Mouse (Mus musculus) cortical plate, adult 2 months (tissue): ENCODE data around the gene Tmem108. TPM values are rescaled to one million over a fixed set of nuclear protein-coding genes. Genes with fewer than 3 reads are reported as not detected.

Experiments
- H3K27ac ChIP-seq: fragments of 200-500 bp; 2 replicates; pipeline ENCODE4 v1.5.1; 2012; ENCODE audit warnings: low read length, control low read depth, inconsistent platforms; ENCODE audit not compliant: insufficient read depth
- H3K4me1 ChIP-seq: fragments of 200-500 bp; 2 replicates; pipeline ENCODE4 v1.6.1; 2011; ENCODE audit warnings: low read length; ENCODE audit not compliant: control insufficient read depth, insufficient read depth
- H3K4me3 ChIP-seq: fragments of 200-500 bp; 2 replicates; pipeline ENCODE4 v1.5.1; 2011; ENCODE audit warnings: mild to moderate bottlenecking, low read length, control low read depth; ENCODE audit not compliant: insufficient read depth
- CTCF ChIP-seq: fragments of 200-500 bp; IDR thresholded peaks from 2 replicates; pipeline ENCODE4 v1.5.1; 2011; ENCODE audit warnings: mild to moderate bottlenecking, control low read depth, low read length; ENCODE audit not compliant: insufficient read depth; ENCODE audit errors: extremely low read depth
- POLR2A ChIP-seq: fragments of 200-500 bp; IDR thresholded peaks from 2 replicates; pipeline ENCODE4 v1.6.1; 2011; ENCODE audit warnings: mild to moderate bottlenecking, low read length, control low read depth; ENCODE audit not compliant: insufficient read depth; ENCODE audit errors: extremely low read depth
- polyA plus RNA-seq: library from polyadenylated mRNA; depleted of rRNA; stranded (reverse); fragments of >200 nt; gene quantifications from 2 replicates; pipeline ENCODE4 v1.2.3, GENCODE M21; 2012

Gene Tmem108
- polyA plus RNA-seq, 1 experiment = 21.4 TPM

DNA sequence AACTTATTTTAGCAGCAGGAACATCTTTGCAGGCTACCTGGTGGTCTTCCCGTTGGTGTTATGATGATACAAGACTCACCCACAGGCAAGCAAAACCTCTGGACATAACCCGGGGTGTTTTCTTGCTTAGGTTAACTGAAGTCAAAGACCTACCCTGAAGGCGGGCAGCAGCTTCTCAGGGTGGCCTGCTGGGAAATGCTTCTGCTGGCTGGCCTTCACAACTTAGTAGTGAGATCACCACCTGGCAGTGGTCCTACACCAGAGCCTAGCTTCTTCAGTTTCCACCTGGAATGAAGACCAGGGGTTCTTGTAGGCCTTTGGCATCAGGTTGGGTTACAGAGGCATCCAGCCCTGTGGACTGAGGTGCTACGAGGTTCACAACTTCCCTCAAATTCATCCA is 169.7 kb downstream of the Tmem108 start:
- Histone ChIP-seq H3K27ac (no peak overlapping the region), H3K4me3 (no peak overlapping the region), H3K4me1 (peaks cover 6% of the 10 kb centered on the region; the same call in 1 of the 2 replicates)
- TF ChIP-seq CTCF (no peak), POLR2A (no peak)

- TF ChIP-seq POLR2A (no peak), CTCF (no peak)
- Histone ChIP-seq H3K27ac (no peak overlapping the region), H3K4me1 (peaks cover 4% of the 10 kb centered on the region; the same call in 1 of the 2 replicates), H3K4me3 (no peak overlapping the region)
These were observed 170.8 kb downstream of the Tmem108 start for GRCm38 (mm10) chr9:103590801-103591200.

- TF ChIP-seq POLR2A (no peak), CTCF (no peak)
- Histone ChIP-seq H3K4me1 (0 out of 2 replicates have a peak, but pooled peaks cover 4% of the 10 kb centered on the region), H3K27ac (no peak overlapping the region), H3K4me3 (no peak overlapping the region)
These were observed 176.8 kb downstream of the Tmem108 start for GRCm38 (mm10) chr9:103584865-103585264.

DNA sequence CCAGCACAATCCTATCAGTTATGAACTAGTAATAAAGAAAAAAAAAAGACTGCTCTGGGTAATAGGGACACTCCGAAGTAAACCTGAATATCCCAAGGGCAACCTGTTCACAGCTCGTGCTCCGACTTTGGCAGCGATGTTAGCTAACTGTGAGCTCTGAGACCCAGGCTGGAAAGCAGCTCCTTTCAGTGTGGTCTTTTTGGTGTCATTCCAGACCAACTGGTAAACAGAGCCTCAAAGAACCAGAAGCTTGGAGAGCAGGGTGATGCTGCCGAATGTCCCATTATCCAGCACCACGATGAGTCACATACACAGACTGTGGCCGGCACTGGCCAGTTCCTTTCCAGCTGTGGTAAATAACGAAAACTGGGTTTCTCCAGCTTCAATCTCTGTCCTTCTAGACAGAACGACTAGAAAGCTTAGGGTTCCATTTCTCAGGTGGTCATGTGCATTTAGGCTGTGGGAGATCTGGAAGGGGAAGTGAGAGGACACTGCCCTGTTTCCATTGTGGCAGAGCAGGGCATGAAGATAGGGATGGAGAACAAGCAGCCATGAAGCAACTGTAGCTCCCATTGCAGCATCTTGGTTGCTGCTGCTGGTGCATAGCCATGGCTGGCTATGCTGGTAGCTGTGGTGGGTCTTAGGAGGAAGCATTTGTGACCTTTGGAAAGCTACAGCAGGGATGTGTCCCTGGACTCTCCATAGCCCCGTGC is 179.2 kb downstream of the Tmem108 start:
- Histone ChIP-seq H3K27ac (no peak overlapping the region), H3K4me3 (no peak overlapping the region), H3K4me1 (peaks cover 9% of the 10 kb centered on the region)
- TF ChIP-seq CTCF (no peak), POLR2A (no peak)

DNA sequence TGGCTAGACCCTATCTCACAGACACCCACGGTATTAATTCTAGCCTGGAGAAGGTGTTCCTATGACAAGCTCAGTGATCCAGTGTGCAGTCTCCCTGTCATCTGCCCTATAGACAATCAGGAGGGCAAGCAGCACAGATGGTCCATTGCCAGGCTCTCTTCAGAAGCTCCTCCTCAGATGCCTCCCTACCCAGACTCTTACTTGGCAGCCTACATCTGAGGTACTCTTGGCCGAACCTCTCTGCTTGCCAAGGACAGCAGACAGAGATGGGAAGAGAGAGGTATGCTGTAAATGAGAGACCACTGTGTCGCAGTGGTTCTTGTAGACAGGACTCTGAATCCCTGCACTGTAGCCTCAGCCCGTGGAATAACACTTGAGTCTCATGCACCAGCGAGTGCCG is 181.0 kb downstream of the Tmem108 start:
- no peak for TF ChIP-seq POLR2A
- no peak for TF ChIP-seq CTCF
- no peak overlapping the region for H3K4me3 ChIP-seq
- H3K27ac ChIP-seq = no peak overlapping the region
- H3K4me1 ChIP-seq = peaks cover 7% of the 10 kb centered on the region

GRCm38 (mm10) chr9:103580186-103580585 is 181.5 kb downstream of the Tmem108 start:
- H3K27ac ChIP-seq = no peak overlapping the region
- TF ChIP-seq CTCF = no peak
- no peak for TF ChIP-seq POLR2A
- H3K4me3 ChIP-seq = no peak overlapping the region
- peaks cover 5% of the 10 kb centered on the region for H3K4me1 ChIP-seq

- TF ChIP-seq CTCF = no peak
- TF ChIP-seq POLR2A = no peak
- Histone ChIP-seq H3K27ac (no peak overlapping the region), H3K4me1 (peaks cover 5% of the 10 kb centered on the region), H3K4me3 (no peak overlapping the region)
These were observed 182.1 kb downstream of the Tmem108 start for GRCm38 (mm10) chr9:103579411-103580026.

- peaks cover 5% of the 10 kb centered on the region for H3K4me1 ChIP-seq
- TF ChIP-seq POLR2A (no peak), CTCF (no peak)
- no peak overlapping the region for H3K4me3 ChIP-seq
- H3K27ac ChIP-seq = no peak overlapping the region
These were observed 183.9 kb downstream of the Tmem108 start for GRCm38 (mm10) chr9:103577731-103578130.

DNA sequence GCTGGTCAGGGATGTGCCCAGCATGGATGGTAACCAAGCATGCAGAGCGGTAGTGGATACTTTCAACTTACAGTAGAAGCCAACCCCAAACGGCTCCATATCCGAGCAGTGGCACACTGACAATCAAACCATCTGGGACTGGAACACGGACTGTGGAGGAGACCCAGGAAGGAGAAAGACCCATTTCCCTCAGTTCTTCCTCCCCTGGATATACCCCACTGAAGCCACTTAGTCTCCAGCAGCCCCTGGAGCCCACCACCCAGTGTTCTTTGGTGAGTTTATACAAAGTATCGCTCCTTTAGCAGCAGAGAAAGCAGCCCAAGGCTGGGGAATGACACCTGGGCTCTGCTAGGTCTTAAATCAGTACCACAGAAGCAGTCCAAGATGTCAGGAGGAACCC is 184.5 kb downstream of the Tmem108 start:
- no peak for TF ChIP-seq POLR2A
- TF ChIP-seq CTCF = no peak
- Histone ChIP-seq H3K4me1 (peaks cover 5% of the 10 kb centered on the region), H3K27ac (no peak overlapping the region), H3K4me3 (no peak overlapping the region)

DNA sequence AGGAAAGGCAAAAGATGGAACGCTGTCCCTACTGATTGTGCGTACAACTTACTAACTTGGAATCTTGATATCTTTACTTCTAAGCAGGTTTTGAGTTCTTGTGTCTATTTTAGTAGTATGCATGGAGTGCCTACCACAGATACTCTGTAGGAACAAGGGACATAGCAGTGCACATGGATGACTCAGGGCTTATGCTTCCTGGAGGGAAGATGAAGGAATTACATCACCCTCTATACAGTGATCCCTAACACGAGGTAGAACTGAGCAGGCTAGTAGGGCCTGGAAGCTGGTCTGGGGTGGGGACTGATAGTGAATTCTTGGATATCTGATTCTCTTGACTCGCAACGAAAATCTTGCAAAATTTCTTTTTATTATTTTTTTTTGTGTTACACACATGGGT is 185.7 kb downstream of the Tmem108 start:
- TF ChIP-seq CTCF (no peak), POLR2A (no peak)

More for the DNA sequence above, 185.7 kb downstream of the Tmem108 start:
- no peak overlapping the region for H3K4me3 ChIP-seq
- no peak overlapping the region for H3K27ac ChIP-seq
- peaks cover 5% of the 10 kb centered on the region for H3K4me1 ChIP-seq
